Mouse (Mus musculus): Measurements from ENCODE around the gene Nrtn. TPM values are rescaled to one million over a fixed set of nuclear protein-coding genes. Genes with fewer than 3 reads are reported as not detected.

Gene Nrtn
- polyA plus RNA-seq (2015; fragmentation: Nextera tagmentation; extraction: Ambion mirVana), result 6.2 and 7.9 TPM in 2 replicates

GRCm38 (mm10) chr17:56757416-56758123, at the start of gene Nrtn:
Gene Nrtn (minus strand): TSS chr17:56757530.

GRCm38 (mm10) chr17:56769950-56770349, 12.6 kb upstream of the Nrtn start, which contains the start of gene Prr22:
Gene Prr22 (plus strand): TSS chr17:56770250.

GRCm38 (mm10) chr17:56764474-56765354, 7.4 kb upstream of the Nrtn start, which contains the start of gene Dus3l:
Gene Dus3l (plus strand): TSS chr17:56764757.

GRCm38 (mm10) chr17:56717363-56718058, 39.8 kb downstream of the Nrtn start, which contains the start of the genes Ndufa11 and Vmac:
Gene Ndufa11 (plus strand): TSS chr17:56717767.
Gene Vmac (minus strand): TSS chr17:56718022.

Other genes with a start within 250 kb of the Nrtn start
- not detected in 2 replicates for gene Znrf4, start 245.1 kb downstream of the Nrtn start, polyA plus RNA-seq (2015; fragmentation: Nextera tagmentation; extraction: Ambion mirVana)
- 0.36 and 0.84 TPM in 2 replicates for gene Gm20219, start 203.1 kb downstream of the Nrtn start, polyA plus RNA-seq (2015; fragmentation: Nextera tagmentation; extraction: Ambion mirVana)
- gene Safb2, start 172.9 kb downstream of the Nrtn start, polyA plus RNA-seq (2015; fragmentation: Nextera tagmentation; extraction: Ambion mirVana), result 42.3 and 55.9 TPM in 2 replicates
- 71.8 and 80.4 TPM in 2 replicates for gene Safb, start 172.7 kb downstream of the Nrtn start, polyA plus RNA-seq (2015; fragmentation: Nextera tagmentation; extraction: Ambion mirVana)
- 234 and 256 TPM in 2 replicates for gene 2410015M20Rik, start 147.8 kb downstream of the Nrtn start, polyA plus RNA-seq (2015; fragmentation: Nextera tagmentation; extraction: Ambion mirVana)
- 1,131 and 1,363 TPM in 2 replicates for gene Rpl36, start 144.1 kb downstream of the Nrtn start, polyA plus RNA-seq (2015; fragmentation: Nextera tagmentation; extraction: Ambion mirVana)
- gene Lonp1, start 130.6 kb downstream of the Nrtn start, polyA plus RNA-seq (2015; fragmentation: Nextera tagmentation; extraction: Ambion mirVana), result 42.0 and 44.9 TPM in 2 replicates
- gene Catsperd, start 129.4 kb downstream of the Nrtn start, polyA plus RNA-seq (2015; fragmentation: Nextera tagmentation; extraction: Ambion mirVana), result 0.87 and 0.97 TPM in 2 replicates
- gene Ranbp3, start 84.2 kb downstream of the Nrtn start, polyA plus RNA-seq (2015; fragmentation: Nextera tagmentation; extraction: Ambion mirVana), result 71.4 and 81.5 TPM in 2 replicates
- 830 and 877 TPM in 2 replicates for gene Ndufa11, start 39.8 kb downstream of the Nrtn start, polyA plus RNA-seq (2015; fragmentation: Nextera tagmentation; extraction: Ambion mirVana)
- 13.2 and 19.0 TPM in 2 replicates for gene Vmac, start 39.5 kb downstream of the Nrtn start, polyA plus RNA-seq (2015; fragmentation: Nextera tagmentation; extraction: Ambion mirVana)
- 85.8 and 101 TPM in 2 replicates for gene Dus3l, start 7.2 kb upstream of the Nrtn start, polyA plus RNA-seq (2015; fragmentation: Nextera tagmentation; extraction: Ambion mirVana)
- 0.33 and 0.53 TPM in 2 replicates for gene Prr22, start 12.7 kb upstream of the Nrtn start, polyA plus RNA-seq (2015; fragmentation: Nextera tagmentation; extraction: Ambion mirVana)
- gene Rfx2, start 73.5 kb upstream of the Nrtn start, polyA plus RNA-seq (2015; fragmentation: Nextera tagmentation; extraction: Ambion mirVana), result 3.5 and 4.8 TPM in 2 replicates
- not detected in 2 replicates for gene Acsbg2, start 116.9 kb upstream of the Nrtn start, polyA plus RNA-seq (2015; fragmentation: Nextera tagmentation; extraction: Ambion mirVana)
- 0.15 and 0.24 TPM in 2 replicates for gene 1700061G19Rik, start 117.9 kb upstream of the Nrtn start, polyA plus RNA-seq (2015; fragmentation: Nextera tagmentation; extraction: Ambion mirVana)
- gene Mllt1, start 177.9 kb upstream of the Nrtn start, polyA plus RNA-seq (2015; fragmentation: Nextera tagmentation; extraction: Ambion mirVana), result 51.9 and 56.7 TPM in 2 replicates
- not detected in 2 replicates for gene Acer1, start 224.6 kb upstream of the Nrtn start, polyA plus RNA-seq (2015; fragmentation: Nextera tagmentation; extraction: Ambion mirVana)
- gene Clpp, start 232.8 kb upstream of the Nrtn start, polyA plus RNA-seq (2015; fragmentation: Nextera tagmentation; extraction: Ambion mirVana), result 171 and 179 TPM in 2 replicates
- gene Alkbh7, start 239.8 kb upstream of the Nrtn start, polyA plus RNA-seq (2015; fragmentation: Nextera tagmentation; extraction: Ambion mirVana), result 81.0 and 82.8 TPM in 2 replicates
- 0.62 TPM in 1 of 2 replicates, not detected in the other for gene Pspn, start 242.5 kb upstream of the Nrtn start, polyA plus RNA-seq (2015; fragmentation: Nextera tagmentation; extraction: Ambion mirVana)